Mouse (Mus musculus): ENCODE measurements around the gene Nfkb1.

The Nfkb1 gene

DNA sequence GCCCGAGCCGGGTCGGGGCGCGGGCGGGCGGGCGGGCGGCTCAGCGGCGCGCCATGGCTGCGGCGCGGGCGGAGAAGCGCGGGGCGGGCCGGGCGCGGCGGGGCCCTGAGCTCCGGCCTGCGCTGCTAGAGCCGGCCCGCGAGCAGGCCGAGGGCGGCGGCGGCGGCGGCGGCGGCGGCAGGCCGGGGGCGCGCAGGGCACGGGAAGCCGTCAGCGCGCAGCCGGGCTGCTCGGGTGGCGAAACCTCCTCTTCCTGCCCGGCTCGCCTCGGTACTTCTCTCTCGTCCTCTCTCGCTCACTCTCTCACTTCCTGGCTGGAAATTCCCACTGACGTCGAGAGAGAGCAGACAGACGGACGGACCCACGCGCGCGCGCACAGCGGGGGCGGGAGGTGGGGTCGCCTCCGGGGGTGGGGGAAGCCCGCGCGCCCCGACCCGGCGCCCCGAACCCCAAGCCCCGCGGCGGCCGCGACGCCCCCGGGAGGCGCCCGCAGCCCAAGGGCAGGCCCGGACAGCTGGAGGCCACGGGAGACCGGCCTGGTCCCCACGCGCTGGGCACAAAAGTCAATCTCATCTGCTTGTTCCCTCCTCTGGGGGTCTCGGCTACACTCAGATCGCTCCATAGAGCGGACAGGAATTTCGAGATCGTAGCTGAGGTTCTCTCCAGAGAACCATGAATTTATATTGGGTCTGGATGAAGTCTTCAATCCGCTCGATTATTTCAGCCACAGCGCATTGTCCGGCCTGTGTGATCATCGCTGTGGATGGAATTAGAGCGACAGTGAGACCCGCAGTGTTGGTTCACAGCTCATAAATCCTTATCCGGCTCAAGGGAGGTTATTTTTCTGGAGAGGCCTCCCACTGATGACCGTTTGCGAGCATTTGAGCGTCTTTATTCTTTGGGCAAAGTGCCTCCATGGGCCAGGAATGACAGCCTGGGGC lies at the start of gene Nfkb1:
Gene Nfkb1 (minus strand): TSS at position 357 of the 941 bp plus-strand sequence.
- DNase-seq (ENCODE audit: low spot score in 2 of 2), result peak; percentile 73 to 74

DNA sequence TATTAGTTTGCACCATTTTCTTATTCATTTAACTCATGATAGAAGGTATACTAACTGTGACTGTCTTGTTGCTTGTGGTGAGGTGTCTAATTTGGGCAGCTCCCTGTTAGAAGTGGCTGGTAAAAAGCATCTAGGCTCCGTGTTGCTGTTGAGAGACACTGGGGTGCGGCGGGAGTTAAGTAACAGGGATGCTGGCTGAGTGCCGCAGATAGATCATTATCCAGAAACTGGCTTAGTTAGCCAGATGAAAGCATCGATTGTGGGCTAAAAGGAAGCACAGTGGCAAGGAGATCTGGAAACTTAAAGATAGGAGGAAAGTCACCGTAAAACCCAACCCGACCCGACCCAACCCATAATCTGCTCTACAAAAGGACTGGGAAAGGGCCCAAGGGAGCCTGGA lies 49.4 kb upstream of the Nfkb1 start:
- no peak for DNase-seq (ENCODE audit: low spot score in 2 of 2)

DNA sequence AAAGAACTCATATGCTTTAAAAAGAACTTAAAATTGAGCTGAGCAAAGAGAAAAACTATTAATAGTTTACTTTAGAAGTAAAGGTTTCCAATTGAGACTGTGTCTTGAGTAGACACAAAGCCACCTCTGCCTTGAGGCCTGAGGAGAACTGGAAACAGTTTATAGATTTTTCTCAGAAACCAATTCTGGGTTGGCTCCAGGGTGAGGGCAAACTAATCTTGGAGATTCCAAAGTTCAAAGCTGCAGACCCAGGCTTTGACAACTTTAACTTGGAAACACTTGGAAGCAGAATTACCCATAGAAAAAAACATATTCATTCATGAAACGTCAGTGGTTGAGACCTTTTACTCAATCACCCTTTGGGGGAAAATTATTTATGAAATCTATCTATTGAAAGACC lies 43.4 kb upstream of the Nfkb1 start:
- DNase-seq (ENCODE audit: low spot score in 2 of 2), result no peak

DNA sequence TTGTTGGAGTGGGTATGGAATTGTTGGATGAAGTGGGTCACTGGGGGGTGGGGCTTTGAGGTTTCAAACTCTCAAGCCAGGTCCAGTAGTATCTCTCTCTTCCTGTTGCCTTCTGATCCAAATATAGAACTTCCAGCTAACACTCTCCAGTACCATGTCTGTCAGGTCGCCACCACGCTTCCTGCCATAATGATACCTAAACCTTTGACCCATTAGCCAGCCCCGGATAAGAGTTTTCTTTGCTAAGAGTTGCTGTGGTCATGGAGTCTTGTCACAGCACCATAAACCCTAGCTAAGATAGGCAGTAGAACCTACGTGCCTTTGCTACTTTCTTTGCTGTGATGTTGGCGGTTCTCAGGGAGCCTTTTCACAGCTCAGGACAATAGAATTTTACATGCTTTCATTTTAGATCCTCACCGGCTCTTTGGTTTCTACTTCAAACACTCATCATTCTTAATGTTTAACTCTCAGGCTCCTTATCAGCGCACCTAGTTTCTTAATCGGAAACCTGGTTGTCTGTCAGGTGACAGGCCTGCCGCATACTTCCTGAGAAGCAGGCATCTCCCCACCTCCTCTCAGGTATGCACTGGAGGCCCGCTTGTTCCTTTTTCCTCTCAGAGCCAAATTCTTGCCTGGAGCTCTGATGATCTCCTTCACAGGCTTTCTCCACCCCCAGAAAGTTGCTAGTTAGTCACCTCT lies 41.5 kb upstream of the Nfkb1 start:
- DNase-seq (ENCODE audit: low spot score in 2 of 2), result no peak

- DNase-seq (ENCODE audit: low spot score in 2 of 2), result peak; percentile 95 to 96
These were observed 40.1 kb upstream of the Nfkb1 start for GRCm38 (mm10) chr3:135731292-135732047.

GRCm38 (mm10) chr3:135730790-135731189 lies 39.4 kb upstream of the Nfkb1 start:
- peak; percentile 28 to 53 for DNase-seq (ENCODE audit: low spot score in 2 of 2)

DNA sequence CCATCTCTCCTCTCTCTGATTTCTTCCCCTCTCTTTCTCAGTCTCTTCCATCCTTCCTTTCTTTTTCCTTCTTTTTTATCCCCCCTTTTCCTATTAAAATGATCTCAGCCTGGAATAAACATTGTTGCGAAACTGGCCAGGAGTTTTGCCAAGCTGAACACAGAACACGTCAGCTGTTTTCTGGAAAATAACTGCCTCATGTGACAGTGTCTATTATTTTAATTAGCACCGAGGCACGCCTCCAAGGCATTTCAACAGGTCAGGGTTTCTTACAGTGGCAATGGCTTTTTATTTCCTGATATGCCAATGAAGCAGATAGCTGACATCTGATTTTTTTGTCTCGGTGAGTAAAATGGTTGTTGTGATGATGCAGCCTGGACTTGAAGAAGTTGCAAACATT lies 38.2 kb upstream of the Nfkb1 start:
- no peak for DNase-seq (ENCODE audit: low spot score in 2 of 2)

DNA sequence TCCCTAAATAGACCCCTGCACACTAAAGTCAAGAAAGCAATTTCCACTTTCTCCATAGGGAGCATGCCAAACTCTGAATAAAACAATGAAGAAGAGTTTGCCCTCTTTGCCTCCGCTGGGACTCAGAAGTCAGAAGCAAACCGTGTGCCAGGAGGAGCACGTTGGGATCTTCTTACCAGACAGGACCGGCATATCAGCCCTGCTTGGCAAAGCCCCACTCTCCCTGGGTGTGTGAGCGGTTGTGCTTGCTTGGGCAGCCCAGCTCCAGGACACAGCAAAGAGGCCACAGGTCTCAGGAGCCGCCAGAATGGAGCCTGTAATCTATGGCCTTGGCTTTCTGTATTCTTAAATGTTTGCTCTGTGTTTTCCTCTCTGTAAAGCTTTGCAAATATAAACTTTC lies 37.6 kb upstream of the Nfkb1 start:
- DNase-seq (ENCODE audit: low spot score in 2 of 2), result no peak

- DNase-seq (ENCODE audit: low spot score in 2 of 2), result no peak
These were observed 36.0 kb upstream of the Nfkb1 start for GRCm38 (mm10) chr3:135727339-135727738.

GRCm38 (mm10) chr3:135726521-135727275 lies 35.4 kb upstream of the Nfkb1 start:
- no peak for DNase-seq (ENCODE audit: low spot score in 2 of 2)

- peak in 1 of 2 experiments; percentile 43 for DNase-seq (ENCODE audit: low spot score in 2 of 2)
These were observed 34.7 kb upstream of the Nfkb1 start for GRCm38 (mm10) chr3:135726023-135726422.

DNA sequence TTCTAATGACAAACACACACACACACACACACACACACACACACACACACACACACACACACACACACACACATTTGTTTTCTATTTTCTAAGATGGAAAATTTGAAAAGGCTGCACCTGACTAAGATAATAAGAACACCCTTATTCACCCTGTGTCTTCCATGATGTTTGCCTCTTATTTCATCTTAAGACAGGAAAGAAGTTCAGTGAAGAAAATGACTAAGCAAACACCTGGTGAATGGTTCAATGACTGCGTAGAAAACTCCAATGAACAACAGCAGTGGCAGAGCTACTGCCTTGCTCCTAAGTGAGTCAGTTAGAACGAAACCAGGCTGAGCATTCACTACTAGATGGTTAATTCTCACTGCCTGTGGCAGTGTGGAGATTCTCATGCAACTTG lies 30.8 kb upstream of the Nfkb1 start:
- DNase-seq (ENCODE audit: low spot score in 2 of 2), result no peak

DNA sequence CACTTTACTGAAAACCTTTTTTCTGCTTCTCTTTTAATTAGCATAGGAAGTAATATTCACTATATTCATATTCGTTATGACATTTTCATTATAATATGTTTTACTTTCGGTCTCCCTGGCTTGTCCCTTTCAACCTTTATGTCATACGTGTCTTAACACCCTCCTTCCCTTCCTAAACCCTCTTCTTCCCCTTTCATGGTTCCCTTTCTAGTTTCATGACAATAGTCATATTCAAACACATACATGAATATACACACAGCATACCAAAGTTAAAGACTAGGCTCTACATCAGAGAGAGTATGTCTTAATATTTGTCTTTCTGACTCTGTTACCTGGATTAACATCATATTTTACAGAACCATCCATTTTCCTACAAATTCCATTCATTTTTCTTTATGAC lies 28.6 kb upstream of the Nfkb1 start:
- DNase-seq (ENCODE audit: low spot score in 2 of 2), result no peak

GRCm38 (mm10) chr3:135719179-135719532 lies 27.8 kb upstream of the Nfkb1 start:
- no peak for DNase-seq (ENCODE audit: low spot score in 2 of 2)

- no peak for DNase-seq (ENCODE audit: low spot score in 2 of 2)
These were observed 27.2 kb upstream of the Nfkb1 start for GRCm38 (mm10) chr3:135718323-135719178.

DNA sequence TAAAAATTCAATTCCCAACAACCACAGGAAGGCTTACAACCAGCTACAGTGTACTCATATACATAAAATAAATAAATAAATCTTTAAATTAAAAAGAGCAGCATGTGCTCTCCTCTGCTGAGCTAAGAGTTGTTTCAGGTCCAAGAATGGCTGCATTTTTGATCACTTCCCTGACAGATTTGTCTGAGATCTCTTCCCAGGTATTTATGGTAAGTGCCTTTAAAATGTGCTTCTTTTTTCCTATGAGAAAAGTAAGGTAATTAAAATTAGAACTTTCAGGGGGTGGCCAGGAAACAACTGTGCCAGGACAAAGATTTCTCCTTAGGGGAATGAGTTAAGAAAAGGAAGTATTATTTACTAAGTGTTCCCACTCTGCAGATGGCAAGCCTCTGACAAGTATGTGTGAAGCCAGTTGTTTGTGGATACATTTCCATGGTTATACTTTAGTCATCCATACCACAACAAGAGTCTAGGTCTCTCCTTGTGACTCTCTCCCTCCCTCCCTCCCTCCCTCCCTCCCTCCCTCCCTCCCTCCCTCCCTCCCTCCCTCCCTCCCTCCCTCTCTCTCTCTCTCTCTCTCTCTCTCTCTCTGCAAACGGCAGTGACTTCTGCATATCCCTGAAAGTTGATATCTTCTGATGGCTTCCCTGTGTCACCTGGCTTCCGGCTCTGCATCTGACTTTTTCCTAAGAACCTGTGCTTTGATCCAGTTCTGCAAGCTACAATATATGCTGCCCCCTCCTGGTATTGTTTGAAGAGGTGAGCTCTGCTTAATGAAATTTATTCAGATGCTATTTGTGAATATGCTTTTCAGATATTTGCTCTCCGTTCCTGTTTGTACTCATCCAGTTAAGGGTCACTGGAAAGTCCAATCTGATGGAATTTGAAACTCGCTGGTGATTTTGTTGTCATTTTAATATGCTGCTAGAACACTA lies 21.9 kb upstream of the Nfkb1 start:
- DNase-seq (ENCODE audit: low spot score in 2 of 2), result no peak

GRCm38 (mm10) chr3:135711613-135712012 lies 20.3 kb upstream of the Nfkb1 start:
- no peak for DNase-seq (ENCODE audit: low spot score in 2 of 2)

GRCm38 (mm10) chr3:135711040-135711570 lies 19.8 kb upstream of the Nfkb1 start:
- DNase-seq (ENCODE audit: low spot score in 2 of 2), result no peak

DNA sequence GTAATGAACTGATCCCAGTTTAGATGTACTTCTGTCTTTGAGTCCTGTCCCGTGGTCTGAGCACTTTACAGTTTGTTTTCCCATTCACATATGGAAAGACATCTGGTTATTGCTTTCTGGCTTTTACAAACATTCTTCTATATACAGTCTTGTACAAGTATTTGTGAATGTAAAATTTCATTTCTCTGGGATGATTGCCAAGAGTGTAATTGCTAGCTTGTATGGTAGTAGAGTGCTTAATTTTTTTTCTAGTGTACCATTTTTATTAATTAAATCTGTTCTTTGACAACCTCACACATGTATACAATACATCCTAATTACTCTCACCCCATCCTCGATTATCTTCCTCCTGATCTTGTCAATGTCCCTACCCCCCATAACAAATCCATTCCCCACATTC lies 12.0 kb upstream of the Nfkb1 start:
- DNase-seq (ENCODE audit: low spot score in 2 of 2), result no peak
